Mouse (Mus musculus): Measurements from ENCODE around the gene Ddn.

- no peak for TF ChIP-seq POLR2A (IDR thresholded peaks at IDR 0.05; ENCODE audit: borderline replicate concordance, extremely low read depth, insufficient read depth, insufficient read length, poor library complexity, severe bottlenecking)
- TF ChIP-seq CTCF (IDR thresholded peaks at IDR 0.05; ENCODE audit: borderline replicate concordance, extremely low read depth, insufficient read depth, insufficient read length) = no peak
Measured at GRCm38 (mm10) chr15:98790761-98791160, 18.5 kb downstream of the Ddn start.

All from brain, embryonic 14.5 days (tissue).